Mouse (Mus musculus) forebrain, embryonic 13.5 days (tissue): ENCODE data around the gene Mcrip2. TPM values are rescaled to one million over a fixed set of nuclear protein-coding genes. Genes with fewer than 3 reads are reported as not detected.

Source experiments
- ATAC-seq: fragments of 200-750 bp; cut with Nextera tagmentation; 2 replicates; pipeline ENCODE4 v1.8.0; 2017
- H3K27ac ChIP-seq: fragments of 300-500 bp; sonication (generic); 2 replicates; pipeline ENCODE4 v1.5.1; 2015; ENCODE audit warnings: inconsistent platforms, mild to moderate bottlenecking, moderate library complexity
- H3K27me3 ChIP-seq: fragments of 300-500 bp; sonication (generic); 2 replicates; pipeline ENCODE4 v1.6.1; 2015; ENCODE audit warnings: mild to moderate bottlenecking, inconsistent platforms
- H3K36me3 ChIP-seq: fragments of 300-500 bp; sonication (generic); 2 replicates; pipeline ENCODE4 v1.6.1; 2015; ENCODE audit warnings: mild to moderate bottlenecking, inconsistent platforms; ENCODE audit not compliant: poor library complexity, severe bottlenecking
- H3K4me1 ChIP-seq: fragments of 300-500 bp; sonication (generic); 2 replicates; pipeline ENCODE4 v1.6.1; 2015; ENCODE audit warnings: inconsistent platforms
- H3K4me2 ChIP-seq: fragments of 300-500 bp; sonication (generic); 2 replicates; pipeline ENCODE4 v1.6.1; 2015; ENCODE audit warnings: inconsistent platforms, mild to moderate bottlenecking, moderate library complexity
- H3K4me3 ChIP-seq: fragments of 300-500 bp; sonication (generic); 2 replicates; pipeline ENCODE4 v1.5.1; 2015; ENCODE audit warnings: mild to moderate bottlenecking, inconsistent platforms
- H3K9ac ChIP-seq: fragments of 300-500 bp; sonication (generic); 2 replicates; pipeline ENCODE4 v1.6.1; 2015; ENCODE audit warnings: mild to moderate bottlenecking, inconsistent platforms
- H3K9me3 ChIP-seq: fragments of 300-500 bp; sonication (generic); replicated peaks from 2 replicates; pipeline ENCODE4 v1.6.1; 2016; ENCODE audit warnings: inconsistent platforms
- WGBS: fragments of 180-500 bp; shearing (Covaris S2); methylation state at CpG from one replicate; pipeline ENCODE4 v1.1.7; 2015; 5-methylcytosine and 5-hydroxymethylcytosine counted together
- microRNA-seq: library from miRNA; unstranded; fragments of <30 nt; microRNA quantifications from one replicate; pipeline ENCODE4, GENCODE M21; 2016
- polyA plus RNA-seq: library from polyadenylated mRNA; unstranded; fragments of >200 nt; fragmentation: Nextera tagmentation; extraction: Ambion mirVana; gene quantifications from 2 replicates; pipeline ENCODE4 v1.2.1, GENCODE M21; 2015

The Mcrip2 gene
- polyA plus RNA-seq, 1 experiment from 2014 or later, result 12.9 TPM

- H3K4me2 ChIP-seq, result peak overlapping the region; percentile 26; the same call in 1 of the 2 replicates
- WGBS, result 7% methylated on average over 46 of the region's 46 CpGs
- H3K27me3 ChIP-seq, result peaks cover 33% of the 10 kb centered on the region
- no peak overlapping the region for H3K27ac ChIP-seq
- peaks cover 37% of the 10 kb centered on the region for H3K36me3 ChIP-seq
- no peaks in the 10 kb centered on the region for H3K9me3 ChIP-seq
- no peak overlapping the region; the same call in 1 of the 2 replicates for H3K4me3 ChIP-seq
- ATAC-seq, result 0 out of 2 replicates have a peak, but pooled peaks have one; percentile 3
- peaks cover 10% of the 10 kb centered on the region for H3K4me1 ChIP-seq
- H3K9ac ChIP-seq, result peak overlapping the region; percentile 35
Measured at GRCm38 (mm10) chr17:25818851-25819780, 49.4 kb downstream of the Mcrip2 start.

GRCm38 (mm10) chr17:25817662-25818061 lies 50.9 kb downstream of the Mcrip2 start:
- no peaks in the 10 kb centered on the region for H3K9me3 ChIP-seq
- H3K27me3 ChIP-seq, result peaks cover 33% of the 10 kb centered on the region
- peaks cover 37% of the 10 kb centered on the region for H3K36me3 ChIP-seq
- no peak overlapping the region for H3K4me2 ChIP-seq
- no peak overlapping the region for H3K9ac ChIP-seq
- no peak for ATAC-seq
- H3K27ac ChIP-seq, result no peak overlapping the region
- H3K4me1 ChIP-seq, result peaks cover 14% of the 10 kb centered on the region
- WGBS, result 86% methylated on average over 11 of the region's 11 CpGs
- H3K4me3 ChIP-seq, result no peak overlapping the region

Small RNA genes lying within 50 kb of the gene (microRNA-seq; reads per million reads assigned to microRNA genes)
- not detected for gene Mir3082

Other genes with a start within 250 kb of the Mcrip2 start
- gene Gng13, start 151.6 kb downstream of the Mcrip2 start, polyA plus RNA-seq, result 0.61 TPM in 1 of 2 replicates, not detected in the other
- 24.6 and 30.1 TPM in 2 replicates for gene Chtf18, start 141.3 kb downstream of the Mcrip2 start, polyA plus RNA-seq
- 22.3 and 24.7 TPM in 2 replicates for gene Rpusd1, start 141.1 kb downstream of the Mcrip2 start, polyA plus RNA-seq
- gene Mslnl, start 132.7 kb downstream of the Mcrip2 start, polyA plus RNA-seq, result not detected in 2 replicates
- 0.18 TPM in 1 of 2 replicates, not detected in the other for gene Msln, start 114.4 kb downstream of the Mcrip2 start, polyA plus RNA-seq
- 26.4 and 27.3 TPM in 2 replicates for gene Narfl, start 95.0 kb downstream of the Mcrip2 start, polyA plus RNA-seq
- 108 and 127 TPM in 2 replicates for gene Haghl, start 83.1 kb downstream of the Mcrip2 start, polyA plus RNA-seq
- gene Ccdc78, start 82.2 kb downstream of the Mcrip2 start, polyA plus RNA-seq, result 0.21 and 0.23 TPM in 2 replicates
- 75.5 and 84.8 TPM in 2 replicates for gene Fam173a, start 75.9 kb downstream of the Mcrip2 start, polyA plus RNA-seq
- 1.8 TPM in 1 of 2 replicates, not detected in the other for gene AC134908.4, start 73.1 kb downstream of the Mcrip2 start, polyA plus RNA-seq
- 43.7 and 53.7 TPM in 2 replicates for gene Metrn, start 71.6 kb downstream of the Mcrip2 start, polyA plus RNA-seq
- 22.7 and 25.2 TPM in 2 replicates for gene Fbxl16, start 59.7 kb downstream of the Mcrip2 start, polyA plus RNA-seq
- gene Wdr24, start 45.1 kb downstream of the Mcrip2 start, polyA plus RNA-seq, result 27.7 and 30.0 TPM in 2 replicates
- gene Jmjd8, start 39.9 kb downstream of the Mcrip2 start, polyA plus RNA-seq, result 64.6 and 69.8 TPM in 2 replicates
- gene Stub1, start 35.4 kb downstream of the Mcrip2 start, polyA plus RNA-seq, result 303 and 330 TPM in 2 replicates
- 9.7 and 11.2 TPM in 2 replicates for gene Rhbdl1, start 31.5 kb downstream of the Mcrip2 start, polyA plus RNA-seq
- 5.9 and 7.1 TPM in 2 replicates for gene Gm20683, start 27.0 kb downstream of the Mcrip2 start, polyA plus RNA-seq
- gene Rhot2, start 23.9 kb downstream of the Mcrip2 start, polyA plus RNA-seq, result 16.2 and 17.6 TPM in 2 replicates
- 24.9 and 28.5 TPM in 2 replicates for gene Wdr90, start 7.3 kb downstream of the Mcrip2 start, polyA plus RNA-seq
- gene Mettl26, start 6.3 kb upstream of the Mcrip2 start, polyA plus RNA-seq, result 62.5 and 67.1 TPM in 2 replicates
- 0.76 and 0.77 TPM in 2 replicates for gene Wfikkn1, start 12.1 kb upstream of the Mcrip2 start, polyA plus RNA-seq
- 39.5 and 45.9 TPM in 2 replicates for gene Rab40c, start 51.0 kb upstream of the Mcrip2 start, polyA plus RNA-seq
- gene Pigq, start 76.2 kb upstream of the Mcrip2 start, polyA plus RNA-seq, result 45.0 and 54.5 TPM in 2 replicates
- gene Nhlrc4, start 76.2 kb upstream of the Mcrip2 start, polyA plus RNA-seq, result not detected in 2 replicates
- gene A930017K11Rik, start 83.8 kb upstream of the Mcrip2 start, polyA plus RNA-seq, result not detected in 2 replicates
- gene Capn15, start 117.0 kb upstream of the Mcrip2 start, polyA plus RNA-seq, result 16.6 and 17.1 TPM in 2 replicates
- 22.7 and 24.4 TPM in 2 replicates for gene Rab11fip3, start 200.8 kb upstream of the Mcrip2 start, polyA plus RNA-seq
- gene Decr2, start 221.6 kb upstream of the Mcrip2 start, polyA plus RNA-seq, result 25.8 and 25.9 TPM in 2 replicates
- gene Nme4, start 226.8 kb upstream of the Mcrip2 start, polyA plus RNA-seq, result 53.0 and 55.8 TPM in 2 replicates
- 1.5 and 1.9 TPM in 2 replicates for gene Tmem8, start 244.5 kb upstream of the Mcrip2 start, polyA plus RNA-seq